Mouse (Mus musculus): ENCODE data around the gene Zcchc14. TPM values are rescaled to one million over a fixed set of nuclear protein-coding genes. Genes with fewer than 3 reads are reported as not detected.

Gene Zcchc14
- total and polyA plus RNA-seq, 3 experiments = not detected

DNA sequence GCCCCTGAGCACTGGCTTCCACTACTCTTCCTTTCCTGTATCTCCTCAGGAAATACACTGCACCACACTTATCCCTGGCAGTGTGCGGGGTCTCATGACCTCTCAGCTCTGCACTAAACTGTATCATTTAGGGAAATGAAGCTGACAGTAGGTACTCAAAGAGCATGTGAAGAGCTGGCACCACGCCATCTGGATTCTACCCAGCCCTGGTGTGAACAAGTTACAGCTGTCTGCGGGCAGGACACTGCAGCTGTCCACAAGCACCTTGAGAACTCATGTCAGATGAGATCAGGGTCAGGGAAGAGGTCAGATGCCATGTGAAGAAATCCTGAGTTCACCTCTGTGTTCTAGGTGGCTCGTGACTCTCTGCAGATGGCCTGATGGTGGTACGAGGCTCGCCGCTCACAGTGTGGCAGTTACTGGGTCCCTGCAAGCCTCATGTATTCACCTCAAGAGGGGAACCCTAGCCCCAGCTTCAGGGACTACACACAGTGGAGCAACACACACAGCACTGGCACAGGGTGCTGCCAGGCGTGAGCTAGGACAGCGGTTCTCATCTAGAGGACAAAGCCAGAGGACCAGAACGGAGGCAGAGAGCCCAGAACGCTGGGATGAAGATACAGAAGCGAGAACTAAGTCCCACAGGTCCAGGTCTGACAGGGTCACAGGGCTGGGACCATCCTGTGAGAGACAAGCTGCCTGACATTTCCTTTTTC, 31.7 kb downstream of the Zcchc14 start:
- TF ChIP-seq IRF4 (IDR thresholded peaks at IDR 0.05; ENCODE audit: low read depth, low read length) (no peak), MAFK (IDR thresholded peaks at IDR 0.05; ENCODE audit: insufficient replicate concordance, low read length) (no peak), RCOR1 (conservative IDR thresholded peaks at IDR 0.05; ENCODE audit: low read depth, low read length) (no peak), ETS1 (conservative IDR thresholded peaks at IDR 0.05; ENCODE audit: low read depth, low read length) (no peak), SIN3A (IDR thresholded peaks at IDR 0.05; ENCODE audit: low read length) (no peak), POLR2AphosphoS2 (IDR thresholded peaks at IDR 0.05; ENCODE audit: low read depth, low read length) (no peak), JUN (IDR thresholded peaks at IDR 0.05; ENCODE audit: insufficient read depth, low read depth, low read length) (no peak), BHLHE40 (IDR thresholded peaks at IDR 0.05; ENCODE audit: low read depth, low read length) (no peak), ELF1 (IDR thresholded peaks at IDR 0.05; ENCODE audit: low read depth, low read length) (no peak), POLR2A (IDR thresholded peaks at IDR 0.05; ENCODE audit: low read depth, low read length) (no peak), ZMIZ1 (IDR thresholded peaks at IDR 0.05; ENCODE audit: low read depth, low read length) (no peak), NRF1 (IDR thresholded peaks at IDR 0.05; ENCODE audit: low read depth, low read length) (no peak)
- dilution Hi-C loops (cut with MboI; ENCODE audit: extremely low pct_ligation_motif_present, extremely low pct_unique_long_range_greater_than_20kb, low sequenced_read_pairs) = no loop called here

DNA sequence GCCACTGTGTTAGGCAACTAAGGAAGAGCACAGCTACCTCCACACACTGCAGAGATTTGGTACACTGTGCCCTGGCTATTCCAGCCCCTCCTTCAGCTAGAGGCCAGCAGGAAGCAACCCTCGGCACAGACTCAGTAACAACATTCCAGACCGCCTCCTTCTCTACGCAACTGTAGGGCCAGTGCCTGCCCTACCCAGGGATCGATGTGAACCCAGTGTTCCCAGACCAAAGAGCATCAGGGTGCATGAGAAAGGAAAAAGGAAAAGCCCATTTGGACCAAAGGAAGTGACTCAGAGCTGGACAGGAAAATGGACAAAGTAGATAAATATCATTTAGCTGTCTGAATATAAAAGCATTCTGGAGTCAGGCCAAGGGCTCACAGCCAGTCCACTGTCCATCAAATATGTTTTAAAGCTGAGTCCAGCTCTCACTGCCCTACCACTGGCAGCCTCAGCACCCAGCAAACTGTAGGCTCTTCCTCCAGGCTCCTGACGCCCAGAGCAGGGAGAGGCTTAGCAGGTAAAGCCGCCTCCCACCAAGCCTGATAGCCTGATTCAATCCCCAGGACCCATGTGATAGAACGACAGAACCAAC, 33.2 kb downstream of the Zcchc14 start:
- H3K9me3 ChIP-seq (replicated peaks; ENCODE audit: low read length) = no peaks in the 10 kb centered on the region
- H3K79me2 ChIP-seq (replicated peaks; ENCODE audit: control insufficient read depth, extremely low read depth, insufficient read depth, poor library complexity, severe bottlenecking) = no peaks in the 10 kb centered on the region
- H3K9ac ChIP-seq (ENCODE audit: insufficient read depth, low read depth) = no peak overlapping the region
- no peaks in the 10 kb centered on the region for H3K36me3 ChIP-seq (replicated peaks in 1 of 2; ENCODE audit: control insufficient read depth in 1 of 2, insufficient read depth in 1 of 2, low read length in 1 of 2)
- H3K4me2 ChIP-seq (ENCODE audit: insufficient read depth, low read depth, poor library complexity, severe bottlenecking) = no peak overlapping the region
- in situ Hi-C loops (cut with MboI; ENCODE audit: low pct_ligation_motif_present, low pct_unique_long_range_greater_than_20kb, low sequenced_read_pairs) = no loop called here
- H3K27ac ChIP-seq (ENCODE audit: insufficient read depth, low read depth) = no peak overlapping the region
- no peaks in the 10 kb centered on the region for H3K4me1 ChIP-seq (ENCODE audit: control insufficient read depth in 1 of 2, insufficient read depth in 2 of 2)
- no peak for DNase-seq (ENCODE audit: extremely low read depth)
- dilution Hi-C loops (cut with MboI; ENCODE audit: extremely low pct_ligation_motif_present, extremely low pct_unique_long_range_greater_than_20kb, low sequenced_read_pairs) = no loop called here
- TF ChIP-seq EP300 (IDR thresholded peaks at IDR 0.05; ENCODE audit: low read length) (no peak), CTCF (conservative IDR thresholded peaks at IDR 0.05 in 1 of 2, IDR thresholded peaks at IDR 0.05 in 1 of 2; ENCODE audit: low read depth in 2 of 2, low read length in 2 of 2) (no peak), TBP (conservative IDR thresholded peaks at IDR 0.05; ENCODE audit: low read depth, low read length) (no peak), TCF12 (IDR thresholded peaks at IDR 0.05; ENCODE audit: low read depth, low read length) (no peak), ZNF384 (IDR thresholded peaks at IDR 0.05; ENCODE audit: low read depth, low read length) (no peak), BHLHE40 (IDR thresholded peaks at IDR 0.05; ENCODE audit: low read depth, low read length) (no peak), E2F4 (IDR thresholded peaks at IDR 0.05; ENCODE audit: insufficient replicate concordance, low read depth, low read length) (no peak)
- H3K27me3 ChIP-seq (replicated peaks) = peaks cover 91% of the 10 kb centered on the region
- no peak overlapping the region for H3K4me3 ChIP-seq (replicated peaks in 1 of 3; ENCODE audit: low read depth in 2 of 3, low read length in 2 of 3, poor library complexity in 1 of 3)

More for the DNA sequence above, 31.7 kb downstream of the Zcchc14 start:
- Histone ChIP-seq H3K27ac (ENCODE audit: insufficient read depth, low read depth) (no peak overlapping the region), H3K4me1 (ENCODE audit: control insufficient read depth in 1 of 2, insufficient read depth in 2 of 2) (no peaks in the 10 kb centered on the region), H3K4me2 (ENCODE audit: insufficient read depth, low read depth, poor library complexity, severe bottlenecking) (no peak overlapping the region), H3K36me3 (replicated peaks in 1 of 2; ENCODE audit: control insufficient read depth in 1 of 2, insufficient read depth in 1 of 2, low read length in 1 of 2) (no peaks in the 10 kb centered on the region), H3K9me3 (replicated peaks; ENCODE audit: low read length) (no peaks in the 10 kb centered on the region), H3K9ac (ENCODE audit: insufficient read depth, low read depth) (no peak overlapping the region), H3K4me3 (replicated peaks in 1 of 3; ENCODE audit: low read depth in 2 of 3, low read length in 2 of 3, poor library complexity in 1 of 3) (no peak overlapping the region), H3K27me3 (replicated peaks) (peaks cover 90% of the 10 kb centered on the region), H3K79me2 (replicated peaks; ENCODE audit: control insufficient read depth, extremely low read depth, insufficient read depth, poor library complexity, severe bottlenecking) (no peaks in the 10 kb centered on the region)
- DNase-seq (ENCODE audit: extremely low read depth) = no peak
- in situ Hi-C loops (cut with MboI; ENCODE audit: low pct_ligation_motif_present, low pct_unique_long_range_greater_than_20kb, low sequenced_read_pairs) = no loop called here

Measured in CH12.LX (cell line).